Mouse (Mus musculus) stomach, postnatal 0 days (tissue): ENCODE measurements at regions not wholly inside any gene's neighbourhood (a gene's known extent, or its start where the extent isn't known, plus 50 kb on each side); places are given as distances from the start of the nearest gene placed in this dataset.

Experiments
- ATAC-seq: fragments of 200-750 bp; cut with Nextera tagmentation; 2 replicates; pipeline ENCODE4 v1.8.0; 2017; ENCODE audit not compliant: low FRiP score, low TSS enrichment
- DNase-seq: peaks from one replicate; pipeline ENCODE4 v3.0.0-alpha.2; 2016; ENCODE audit warnings: low spot score
- H3K27ac ChIP-seq: fragments of 300-500 bp; sonication (generic); replicated peaks from 2 replicates; pipeline ENCODE4 v1.5.1; 2014; ENCODE audit warnings: mild to moderate bottlenecking, control low read depth
- H3K27me3 ChIP-seq: fragments of 300-500 bp; sonication (generic); 2 replicates; pipeline ENCODE4 v1.6.1; 2014; ENCODE audit warnings: low read length; ENCODE audit not compliant: control insufficient read depth, insufficient read depth
- H3K36me3 ChIP-seq: fragments of 300-500 bp; sonication (generic); 2 replicates; pipeline ENCODE4 v1.6.1; 2014; ENCODE audit warnings: low read length, mixed read lengths; ENCODE audit not compliant: control insufficient read depth, insufficient read depth
- H3K4me1 ChIP-seq: fragments of 300-500 bp; sonication (generic); replicated peaks from 2 replicates; pipeline ENCODE4 v1.6.1; 2014; ENCODE audit warnings: antibody characterized with exemption; ENCODE audit not compliant: control insufficient read depth, insufficient read depth
- H3K4me2 ChIP-seq: fragments of 300-500 bp; sonication (generic); replicated peaks from 2 replicates; pipeline ENCODE4 v1.6.1; 2014; ENCODE audit warnings: low read depth, mild to moderate bottlenecking, control low read depth, moderate library complexity
- H3K4me3 ChIP-seq: fragments of 300-500 bp; sonication (generic); 2 replicates; pipeline ENCODE4 v1.5.1; 2014; ENCODE audit warnings: low read depth, low read length, control low read depth
- H3K9ac ChIP-seq: fragments of 300-500 bp; sonication (generic); 2 replicates; pipeline ENCODE4 v1.6.1; 2014; ENCODE audit warnings: mild to moderate bottlenecking, low read length, control low read depth, mixed read lengths
- H3K9me3 ChIP-seq: fragments of 300-500 bp; sonication (generic); 2 replicates; pipeline ENCODE4 v1.6.1; 2016; ENCODE audit warnings: low read length; ENCODE audit not compliant: control insufficient read depth
- CTCF ChIP-seq: IDR thresholded peaks from 2 replicates; pipeline ENCODE4 v1.5.1; 2016; ENCODE audit warnings: antibody characterized with exemption, low read depth, mild to moderate bottlenecking, moderate library complexity
- EP300 ChIP-seq: optimal IDR thresholded peaks from 2 replicates; pipeline ENCODE3; 2016; ENCODE audit warnings: antibody characterized with exemption
- WGBS: fragments of 180-500 bp; shearing (Covaris S2); extraction: QIAGEN DNeasy Blood & Tissue Kit; methylation state at CpG from one replicate; pipeline ENCODE4 v1.1.7; 2014; 5-methylcytosine and 5-hydroxymethylcytosine counted together

DNA sequence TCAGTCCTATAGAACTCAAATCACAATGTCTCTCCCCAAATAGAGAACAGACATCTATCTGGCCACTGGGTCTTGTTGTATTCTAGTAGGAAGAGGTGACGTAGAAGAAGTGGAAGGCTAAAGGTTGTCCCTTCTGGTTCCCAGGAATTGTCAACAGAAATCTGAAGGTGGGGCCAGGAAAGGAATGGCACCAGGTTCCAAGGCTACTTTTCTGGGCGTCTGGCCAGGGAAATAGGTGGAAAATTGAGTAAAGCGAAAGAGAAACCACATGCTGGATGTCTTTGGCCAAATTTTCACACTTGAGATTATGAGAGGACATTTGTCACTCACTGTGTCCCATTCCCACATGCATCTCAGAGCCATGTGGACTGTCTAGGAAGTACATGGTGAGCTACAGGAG is 69.7 kb downstream of the Ddx3x start:
- H3K36me3 ChIP-seq = no peaks in the 10 kb centered on the region
- H3K9me3 ChIP-seq = no peaks in the 10 kb centered on the region
- no peak overlapping the region for H3K4me3 ChIP-seq
- TF ChIP-seq EP300 (no peak), CTCF (no peak)
- H3K27ac ChIP-seq = no peak overlapping the region
- no peaks in the 10 kb centered on the region for H3K27me3 ChIP-seq
- no peak overlapping the region for H3K4me2 ChIP-seq
- WGBS = 66% methylated on average over 3 of the region's 3 CpGs
- no peaks in the 10 kb centered on the region for H3K4me1 ChIP-seq
- ATAC-seq (peak; percentile 27; the same call in 1 of the 2 replicates), DNase-seq (peak; percentile 62)
- H3K9ac ChIP-seq = no peak overlapping the region

DNA sequence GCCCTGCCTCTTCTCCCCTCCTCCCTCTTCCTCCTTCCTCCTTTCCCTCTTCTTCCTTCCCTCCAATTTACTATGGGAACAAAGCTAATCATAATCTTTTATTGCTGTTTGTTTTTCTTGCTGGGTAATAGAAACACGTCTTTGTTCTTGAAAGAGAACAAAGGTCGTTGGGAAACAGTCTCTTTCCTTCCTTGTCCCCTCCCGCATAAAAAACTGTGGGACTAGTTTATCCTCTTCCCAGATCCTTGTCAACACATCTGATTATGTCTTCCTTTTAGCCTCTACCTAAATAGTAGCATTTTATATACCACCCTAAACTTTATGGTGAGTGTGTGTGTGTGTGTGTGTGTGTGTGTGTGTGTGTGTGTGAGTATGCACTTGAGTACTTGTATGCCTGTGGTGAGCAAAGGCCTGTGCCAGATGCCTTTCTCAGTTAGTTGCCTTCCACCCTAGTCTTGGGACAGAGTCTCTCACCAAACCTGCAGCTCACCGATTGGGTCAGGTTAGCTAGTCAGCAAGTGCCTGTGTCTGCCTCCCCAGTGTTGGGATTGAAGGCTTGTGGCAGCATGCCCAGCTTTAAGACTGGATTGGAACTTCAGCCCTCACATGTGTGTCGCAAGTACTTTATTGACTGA is 76.5 kb downstream of the Ddx3x start:
- Histone ChIP-seq H3K4me1 (no peaks in the 10 kb centered on the region), H3K27me3 (no peaks in the 10 kb centered on the region), H3K9ac (no peak overlapping the region), H3K9me3 (no peaks in the 10 kb centered on the region), H3K27ac (no peak overlapping the region), H3K4me3 (no peak overlapping the region), H3K4me2 (no peak overlapping the region), H3K36me3 (no peaks in the 10 kb centered on the region)
- ATAC-seq (no peak), DNase-seq (no peak)
- WGBS = 52% methylated on average over 5 of the region's 5 CpGs
- no peak for TF ChIP-seq EP300
- TF ChIP-seq CTCF = no peak

GRCm38 (mm10) chrX:13357973-13358372 is 77.2 kb downstream of the Ddx3x start:
- H3K27me3 ChIP-seq = no peaks in the 10 kb centered on the region
- DNase-seq (no peak), ATAC-seq (no peak)
- H3K36me3 ChIP-seq = no peaks in the 10 kb centered on the region
- no peaks in the 10 kb centered on the region for H3K9me3 ChIP-seq
- H3K27ac ChIP-seq = no peak overlapping the region
- TF ChIP-seq CTCF (no peak), EP300 (no peak)
- no peak overlapping the region for H3K4me2 ChIP-seq
- WGBS = 59% methylated on average over 3 of the region's 3 CpGs
- H3K4me3 ChIP-seq = no peak overlapping the region
- H3K4me1 ChIP-seq = no peaks in the 10 kb centered on the region
- H3K9ac ChIP-seq = no peak overlapping the region

DNA sequence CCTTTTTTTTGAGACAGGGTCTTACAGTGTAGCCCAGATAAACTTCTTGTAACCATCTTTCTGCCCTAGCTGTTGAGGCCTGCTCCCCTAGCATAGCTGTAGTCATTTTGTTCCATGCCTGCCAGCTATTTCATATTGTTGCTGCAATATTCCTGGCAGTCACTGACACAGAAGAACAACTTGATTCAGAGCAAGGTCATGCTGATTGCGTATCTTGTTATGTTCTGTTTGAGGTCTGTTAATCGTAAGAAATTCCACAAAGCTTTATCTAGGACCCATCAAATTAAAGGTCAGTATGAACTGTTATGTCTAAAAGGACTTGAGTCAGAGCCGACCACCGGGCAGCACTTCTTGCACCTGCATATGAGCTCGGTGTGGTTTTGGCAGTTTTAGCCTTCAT is 79.7 kb downstream of the Ddx3x start:
- DNase-seq = no peak
- H3K9ac ChIP-seq = no peak overlapping the region
- no peaks in the 10 kb centered on the region for H3K36me3 ChIP-seq
- TF ChIP-seq EP300 = no peak
- no peak for TF ChIP-seq CTCF
- no peak overlapping the region for H3K4me2 ChIP-seq
- 79% methylated on average over 5 of the region's 5 CpGs for WGBS
- H3K27me3 ChIP-seq = no peaks in the 10 kb centered on the region
- ATAC-seq = no peak
- H3K4me1 ChIP-seq = no peaks in the 10 kb centered on the region
- no peaks in the 10 kb centered on the region for H3K9me3 ChIP-seq
- no peak overlapping the region for H3K4me3 ChIP-seq
- H3K27ac ChIP-seq = no peak overlapping the region

DNA sequence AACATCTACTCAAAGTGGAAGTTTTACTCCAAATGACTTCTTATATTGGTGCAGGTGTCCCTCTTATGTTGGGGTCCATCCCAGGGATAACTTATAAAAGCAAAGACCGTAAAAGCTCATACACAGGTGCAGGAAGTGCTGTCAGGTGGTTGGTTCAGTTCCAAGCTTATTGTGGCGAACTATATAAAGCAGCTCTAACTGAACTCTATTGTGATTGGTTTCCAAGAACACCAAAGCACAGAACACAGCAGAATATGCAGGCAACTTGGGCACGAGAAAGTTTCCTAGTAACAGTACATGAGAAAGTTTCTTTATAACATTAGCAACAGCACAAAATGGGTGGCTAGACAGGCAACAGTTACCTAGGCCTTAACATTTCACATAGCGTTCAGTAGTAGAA is 89.5 kb downstream of the Ddx3x start:
- H3K9me3 ChIP-seq = no peaks in the 10 kb centered on the region
- no peak overlapping the region for H3K27ac ChIP-seq
- ATAC-seq = no peak
- 74% methylated on average over 4 of the region's 4 CpGs for WGBS
- H3K9ac ChIP-seq = no peak overlapping the region
- H3K4me2 ChIP-seq = no peak overlapping the region
- no peak overlapping the region for H3K4me3 ChIP-seq
- no peaks in the 10 kb centered on the region for H3K36me3 ChIP-seq
- no peaks in the 10 kb centered on the region for H3K4me1 ChIP-seq
- no peak for DNase-seq
- no peak for TF ChIP-seq EP300
- no peaks in the 10 kb centered on the region for H3K27me3 ChIP-seq

DNA sequence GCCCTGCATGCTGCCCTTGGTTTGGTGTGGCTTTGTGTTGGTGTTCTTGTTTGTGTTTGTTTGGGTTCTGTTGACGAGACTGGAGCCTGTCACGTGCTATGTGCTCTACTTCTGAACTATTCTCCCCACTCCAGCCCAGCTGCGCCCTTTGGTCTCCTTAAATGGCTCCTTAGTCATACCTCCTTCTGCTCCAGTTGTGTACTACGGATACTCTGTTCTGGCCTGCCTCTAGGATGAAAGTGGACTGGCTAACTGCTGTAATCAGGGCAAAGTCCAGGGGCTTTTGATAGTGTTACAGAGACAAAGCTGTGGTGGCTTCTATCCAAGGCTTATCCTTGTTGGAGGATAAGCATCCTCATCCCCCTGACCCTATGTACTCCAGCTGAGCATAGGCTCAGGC is 92.0 kb downstream of the Ddx3x start:
- WGBS = 68% methylated on average over 4 of the region's 4 CpGs
- TF ChIP-seq CTCF (no peak), EP300 (no peak)
- Histone ChIP-seq H3K4me2 (no peak overlapping the region), H3K9ac (no peak overlapping the region), H3K4me1 (no peaks in the 10 kb centered on the region), H3K4me3 (no peak overlapping the region), H3K36me3 (no peaks in the 10 kb centered on the region), H3K9me3 (no peaks in the 10 kb centered on the region), H3K27ac (no peak overlapping the region), H3K27me3 (no peaks in the 10 kb centered on the region)
- no peak for DNase-seq
- peak; percentile 56; the same call in 1 of the 2 replicates for ATAC-seq
